Mouse (Mus musculus) frontal cortex, postnatal 10 days (tissue): ENCODE measurements around the gene Sh3bp4.

Experiments used
- DNase-seq, 2 experiments: peaks; one replicate each; pipeline ENCODE4 v3.0.0; 2022; ENCODE audit warnings: low spot score in 2 of 2, mixed read lengths in 1 of 2

The Sh3bp4 gene

DNA sequence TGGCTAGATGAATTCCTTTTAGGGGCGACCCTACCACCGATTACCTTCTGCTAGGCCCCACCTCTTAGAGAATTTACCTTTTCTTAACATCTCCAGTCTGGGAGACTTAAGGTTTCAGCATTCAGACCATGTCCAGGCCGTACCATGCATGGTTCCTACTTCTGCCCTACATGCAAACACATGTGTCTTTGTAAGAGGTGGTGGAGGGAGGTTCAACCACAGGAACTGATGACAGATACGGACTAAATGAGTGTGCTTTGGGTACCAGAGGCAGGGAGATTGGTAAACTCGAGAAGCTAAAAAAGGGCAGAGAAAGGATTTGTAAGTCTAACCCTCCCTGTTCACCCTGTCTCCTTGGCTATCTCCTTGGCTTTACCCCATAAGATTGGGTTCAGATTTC, 23.5 kb downstream of the Sh3bp4 start:
- no peak for DNase-seq

DNA sequence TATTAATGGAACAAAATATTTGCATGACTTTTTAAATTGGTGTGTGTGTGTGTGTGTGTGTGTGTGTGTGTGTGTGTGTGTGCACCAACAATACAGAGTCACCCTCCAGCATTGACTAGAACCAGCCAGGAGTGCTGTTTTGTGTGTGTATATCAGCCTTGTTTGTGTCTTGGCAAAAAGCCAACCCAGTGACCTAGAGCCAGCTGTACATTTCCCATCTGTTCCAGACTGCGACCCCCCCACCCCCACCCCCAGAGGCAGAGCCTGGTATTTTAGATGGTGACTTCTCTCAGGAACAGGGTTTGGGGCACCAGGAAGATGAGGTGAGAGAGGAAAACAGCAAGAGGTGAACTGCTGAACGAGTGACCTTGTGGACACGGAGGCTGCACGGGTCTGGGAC, 24.2 kb downstream of the Sh3bp4 start:
- DNase-seq: no peak

DNA sequence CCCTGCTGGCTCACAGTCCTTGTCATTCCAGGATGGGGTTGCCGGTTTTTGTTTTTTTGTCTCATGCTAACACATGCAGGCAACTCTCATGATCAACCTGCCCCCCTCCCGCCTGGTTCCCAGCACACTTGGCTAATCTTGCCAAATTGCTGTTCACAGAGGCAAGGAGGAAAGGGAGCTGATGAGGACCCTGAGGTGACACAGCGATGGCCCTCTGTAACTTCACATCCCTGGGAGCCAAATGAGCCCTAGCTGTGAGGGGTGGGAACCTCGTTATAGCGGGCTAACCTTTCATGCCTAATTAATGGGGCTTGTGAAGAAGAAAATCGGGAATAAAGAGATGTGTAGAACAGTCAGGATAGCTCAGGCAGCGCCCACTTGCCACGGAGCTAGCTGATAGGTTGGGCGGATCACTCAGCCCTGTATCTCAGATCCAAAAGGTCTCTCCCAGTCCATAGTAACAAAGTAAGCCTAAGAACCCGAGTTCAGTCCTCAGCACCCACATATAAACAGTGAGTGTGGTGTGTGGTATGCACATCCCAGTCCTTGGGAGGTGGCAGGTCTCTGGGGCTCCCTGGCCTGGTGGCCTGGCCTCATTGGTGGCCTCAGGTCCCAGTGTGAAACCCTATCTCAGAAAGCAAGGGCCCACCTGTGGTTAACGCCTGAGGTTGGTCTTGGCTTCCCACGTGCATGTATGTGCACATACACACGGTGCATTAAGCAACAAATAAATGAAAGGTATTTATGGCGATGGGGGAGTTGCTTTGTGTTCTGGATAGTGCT, 25.6 kb downstream of the Sh3bp4 start:
- DNase-seq: no peak

DNA sequence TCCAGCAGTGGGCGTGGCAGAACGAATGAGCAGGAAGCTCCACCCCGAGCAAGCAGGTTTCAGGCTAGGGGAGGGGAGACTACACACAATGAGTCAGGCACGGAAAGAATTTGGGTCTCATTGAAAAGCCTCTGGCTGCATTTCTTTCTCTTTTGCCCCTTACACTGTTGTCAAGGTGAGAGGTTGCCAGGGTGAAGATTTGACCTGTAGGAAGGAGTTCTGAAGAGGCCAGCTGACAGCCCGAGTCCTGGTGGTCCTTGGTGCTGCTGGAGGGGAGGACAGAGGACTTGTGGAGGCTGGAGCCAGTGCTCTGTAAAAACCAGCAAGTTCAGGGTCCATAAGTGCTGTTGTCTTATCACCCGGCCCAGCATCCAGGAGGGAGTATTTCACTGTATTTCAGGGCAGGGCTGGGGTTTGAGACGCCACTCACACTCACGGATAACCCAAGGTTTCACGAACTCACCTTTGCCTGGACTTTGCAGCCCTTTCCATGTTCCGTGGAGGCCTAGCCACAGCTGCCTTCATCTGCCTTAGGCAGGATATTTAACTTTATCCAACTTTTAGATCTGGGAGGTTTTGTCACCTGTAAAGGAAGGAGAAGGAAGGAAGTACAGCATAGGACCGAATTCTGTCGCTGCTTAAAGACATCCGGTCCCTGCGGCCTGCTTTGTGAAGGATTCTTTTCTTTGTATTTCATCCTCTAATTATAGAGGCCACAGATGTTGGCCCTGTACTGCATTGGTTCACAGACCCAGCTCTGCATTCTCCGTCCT, 32.2 kb downstream of the Sh3bp4 start:
- no peak for DNase-seq

DNA sequence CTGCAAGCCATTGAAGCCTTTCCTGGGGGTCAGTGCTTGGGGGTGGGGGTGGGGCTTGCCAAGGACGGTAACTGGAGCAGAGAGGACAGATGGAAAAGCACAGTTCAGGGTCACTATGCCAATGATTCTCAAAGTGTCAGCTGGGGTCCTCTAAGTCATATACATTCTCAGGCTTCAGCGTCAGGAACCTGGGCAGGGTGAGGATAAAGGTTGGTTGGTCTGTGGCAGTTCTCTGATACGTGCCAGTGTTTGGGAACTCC, 32.7 kb downstream of the Sh3bp4 start:
- no peak for DNase-seq

DNA sequence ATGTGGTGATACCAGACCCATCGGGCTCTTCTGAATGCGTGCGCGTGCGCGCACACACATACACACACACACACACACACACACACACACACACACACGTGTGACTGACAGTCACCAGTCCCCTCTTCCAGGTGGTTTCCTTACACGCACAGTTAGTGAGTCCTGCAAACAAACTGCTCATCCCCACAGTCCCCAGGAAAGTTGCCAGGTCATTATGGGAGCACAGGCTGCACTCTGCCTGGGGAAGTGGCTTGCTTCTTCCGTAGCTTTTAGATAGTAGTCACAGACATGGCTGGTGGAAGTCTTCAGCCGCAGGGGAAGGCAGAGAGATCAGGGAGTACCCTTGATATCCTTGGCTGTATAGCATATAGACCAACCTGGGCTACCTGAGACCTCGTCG, 33.3 kb downstream of the Sh3bp4 start:
- DNase-seq: no peak

DNA sequence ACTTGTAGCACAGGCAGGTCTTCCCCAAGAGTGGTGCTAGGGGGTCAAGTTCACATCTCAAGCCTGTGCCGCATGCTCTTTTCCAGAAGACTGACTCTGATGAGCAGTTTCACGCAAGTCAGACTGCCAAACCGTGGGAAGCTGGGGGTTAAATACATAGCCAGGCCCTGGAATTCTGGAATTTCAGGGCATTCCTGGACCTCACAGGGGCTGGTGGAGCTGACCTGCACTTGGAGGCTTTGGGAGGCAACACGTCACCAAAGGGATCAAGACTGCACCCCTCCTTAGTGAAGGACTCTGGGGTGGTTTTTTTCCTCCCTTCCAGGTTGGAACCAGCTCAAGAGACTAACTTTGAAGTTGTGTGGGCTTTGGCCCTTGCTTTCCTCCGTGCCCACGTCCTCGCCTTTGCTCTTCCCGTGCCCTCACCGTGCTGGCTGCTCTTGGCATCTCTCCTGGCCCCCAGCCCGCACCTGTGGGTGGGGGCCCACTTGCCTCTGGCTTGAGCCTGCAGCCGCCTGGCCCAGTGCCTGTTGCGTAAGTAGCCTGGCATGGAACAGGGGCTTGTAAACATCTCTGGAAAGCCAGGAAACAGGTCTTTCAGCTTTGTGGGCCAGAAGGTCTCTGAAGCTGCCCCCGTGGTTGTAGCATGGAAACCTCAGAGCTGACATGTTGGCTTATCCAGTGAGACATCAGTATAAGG, 34.0 kb downstream of the Sh3bp4 start:
- DNase-seq: no peak

DNA sequence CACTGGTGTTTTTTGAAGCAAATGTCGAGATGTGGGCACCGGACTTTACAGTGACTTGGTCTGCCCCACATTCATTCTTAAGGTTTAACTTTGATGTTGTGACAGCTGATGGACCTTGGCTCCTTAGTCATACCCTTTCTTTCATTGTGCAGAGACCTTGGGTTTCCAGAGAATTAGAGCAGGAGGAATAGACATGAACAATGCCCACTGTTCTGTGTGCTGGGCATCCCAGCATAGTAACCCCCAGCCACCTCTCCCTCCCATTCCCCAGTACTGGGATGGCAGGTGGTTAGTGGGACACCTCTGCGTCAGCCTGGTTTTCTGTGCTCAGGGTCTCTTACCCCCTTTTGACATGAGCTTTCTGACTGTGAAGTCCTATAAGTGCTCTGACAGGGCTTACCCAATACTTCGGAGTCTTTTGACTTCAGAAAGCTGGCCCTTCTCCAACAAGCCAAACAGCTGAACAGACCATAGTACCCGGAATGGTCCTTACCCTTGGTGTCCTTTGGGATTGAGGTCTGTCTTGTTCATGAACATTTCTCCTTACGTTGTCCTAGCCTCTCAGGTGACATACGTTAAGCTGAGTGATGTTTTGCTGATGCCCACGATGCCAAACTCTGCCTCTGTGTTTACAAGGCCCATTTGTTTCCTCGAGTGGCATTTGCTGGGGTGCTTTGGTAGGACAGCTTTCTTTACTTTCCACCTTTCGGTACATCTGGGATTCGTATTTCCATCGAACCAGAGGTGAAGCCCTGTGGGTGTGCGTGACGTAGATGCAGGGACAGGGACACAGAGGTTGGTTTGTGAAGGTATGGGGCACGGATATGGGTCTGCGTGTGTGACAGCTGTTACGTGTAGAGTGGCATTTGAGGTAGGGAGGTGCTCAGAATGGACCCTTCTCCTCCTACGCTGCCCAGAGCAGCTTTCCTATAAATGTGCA, 35.9 kb downstream of the Sh3bp4 start:
- no peak for DNase-seq

DNA sequence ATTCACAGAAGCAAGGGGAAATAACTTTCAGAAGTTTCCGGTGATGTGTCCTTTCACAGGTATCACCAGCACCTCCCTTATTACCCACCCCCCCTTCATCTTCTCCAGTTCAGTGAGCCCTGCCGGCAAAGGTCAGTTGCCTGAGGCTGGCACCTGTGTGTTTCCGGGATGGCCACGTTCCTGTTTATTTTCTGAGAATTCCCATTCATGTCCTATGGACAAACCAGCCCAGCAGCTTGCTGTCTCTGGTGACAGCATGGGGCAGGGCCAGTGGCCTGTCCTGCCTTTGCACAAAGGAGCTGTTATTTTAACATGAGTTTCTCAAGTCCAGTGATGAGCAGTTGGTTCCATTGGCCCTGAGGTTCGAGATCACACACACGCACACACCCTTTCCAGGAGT, 37.3 kb downstream of the Sh3bp4 start:
- no peak for DNase-seq

DNA sequence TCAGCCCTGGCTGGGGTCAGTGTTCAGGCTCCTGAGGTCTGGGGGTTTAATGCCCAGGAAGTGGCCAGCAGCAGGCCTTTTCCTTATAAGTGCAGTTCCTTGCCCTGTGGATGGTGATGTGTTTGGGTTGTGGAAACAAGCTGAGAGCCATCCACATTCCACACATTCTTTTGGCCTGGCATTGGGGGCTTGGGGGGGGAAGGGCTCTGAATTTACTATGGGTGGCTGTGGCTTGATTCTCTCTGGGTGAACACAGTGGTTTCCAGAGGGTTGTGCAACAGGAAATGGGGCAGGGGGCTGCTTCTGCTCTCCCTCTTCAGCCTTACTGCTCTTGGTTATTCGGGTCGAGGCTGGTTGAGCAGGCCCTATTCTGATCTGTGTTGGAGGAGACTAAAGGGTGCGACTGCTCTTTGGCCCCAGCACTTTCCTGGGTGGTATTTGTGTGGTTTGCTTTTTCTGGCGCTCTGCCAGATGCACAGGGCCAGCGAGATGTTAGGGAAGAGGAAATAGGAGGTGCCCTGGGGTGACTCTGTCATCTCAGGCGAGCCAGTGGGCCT, 38.2 kb downstream of the Sh3bp4 start:
- DNase-seq: no peak

DNA sequence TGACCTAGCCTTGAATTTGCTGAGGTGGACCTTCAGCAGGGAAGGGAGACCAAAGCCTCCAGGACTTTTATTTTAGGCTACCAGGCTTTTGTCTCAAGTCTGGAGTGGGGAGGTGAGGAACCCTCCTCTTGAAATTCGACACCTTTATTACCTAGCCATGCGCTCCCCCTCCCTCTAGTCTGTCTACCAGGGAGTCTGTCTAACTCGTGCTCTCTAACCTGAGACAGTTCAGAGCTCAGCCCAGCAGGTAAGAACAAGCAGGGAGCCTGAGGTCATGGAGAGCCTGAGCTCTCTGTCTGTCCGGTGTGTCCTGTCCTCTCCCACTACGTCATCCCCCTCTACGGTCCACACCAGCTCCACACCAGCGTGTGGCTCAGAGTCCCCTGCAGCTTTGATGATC, 39.6 kb downstream of the Sh3bp4 start:
- DNase-seq: no peak

DNA sequence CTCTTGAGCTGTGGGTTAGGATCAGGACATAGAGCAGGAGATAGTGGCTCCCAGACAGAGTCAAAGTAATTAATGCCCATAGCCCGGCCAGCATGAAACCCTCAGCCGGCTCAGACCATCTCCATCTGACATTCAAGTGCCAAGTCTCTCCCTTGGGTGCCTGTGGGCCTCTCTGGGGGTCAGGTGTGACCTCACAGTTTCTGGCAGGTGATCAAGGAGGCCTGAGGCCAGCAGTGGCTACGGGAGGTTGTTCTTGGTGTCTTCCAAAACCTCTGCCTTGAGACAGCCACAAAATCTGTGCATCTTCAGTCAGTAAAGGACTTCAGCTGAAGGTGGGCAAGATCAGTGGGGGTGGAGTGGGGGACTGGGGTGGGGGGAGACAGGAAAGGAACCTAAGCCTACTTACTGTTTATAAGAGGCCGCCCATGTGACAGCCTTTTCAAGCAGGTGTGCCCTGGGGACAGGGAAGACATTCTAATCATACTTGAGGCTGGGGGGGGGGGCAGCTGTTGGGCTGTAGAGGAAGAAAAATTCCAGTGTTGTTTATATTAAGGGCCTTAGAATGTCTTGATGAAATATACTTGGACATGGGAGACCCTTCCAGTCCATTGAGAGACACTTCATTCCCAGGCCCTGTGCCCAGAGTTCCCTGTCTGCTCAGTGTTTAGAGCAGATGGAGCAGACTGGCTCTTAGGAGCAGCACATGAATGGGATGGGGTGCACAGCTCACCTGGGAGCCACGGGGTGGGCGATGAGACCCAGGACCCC, 40.7 kb downstream of the Sh3bp4 start:
- DNase-seq: no peak

DNA sequence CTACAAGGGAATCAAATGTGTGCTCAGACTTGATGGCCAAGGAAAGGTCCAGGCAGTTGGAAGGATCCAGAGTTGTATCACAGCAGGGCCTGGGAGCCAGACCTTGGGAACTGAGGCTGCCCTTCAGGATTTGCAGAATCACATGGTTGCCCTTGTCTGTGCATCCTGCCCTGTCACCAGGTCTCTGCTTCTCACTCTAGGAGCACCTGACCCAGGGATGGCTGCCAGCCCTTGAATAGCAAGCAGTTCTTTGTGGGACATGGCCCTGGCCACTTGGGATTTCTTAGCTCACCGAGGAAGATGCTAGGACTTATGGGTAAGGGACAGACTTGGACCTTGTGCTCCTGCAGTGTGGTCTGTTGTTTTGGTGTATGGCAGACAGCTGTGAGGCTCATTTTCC, 42.3 kb downstream of the Sh3bp4 start:
- no peak for DNase-seq

DNA sequence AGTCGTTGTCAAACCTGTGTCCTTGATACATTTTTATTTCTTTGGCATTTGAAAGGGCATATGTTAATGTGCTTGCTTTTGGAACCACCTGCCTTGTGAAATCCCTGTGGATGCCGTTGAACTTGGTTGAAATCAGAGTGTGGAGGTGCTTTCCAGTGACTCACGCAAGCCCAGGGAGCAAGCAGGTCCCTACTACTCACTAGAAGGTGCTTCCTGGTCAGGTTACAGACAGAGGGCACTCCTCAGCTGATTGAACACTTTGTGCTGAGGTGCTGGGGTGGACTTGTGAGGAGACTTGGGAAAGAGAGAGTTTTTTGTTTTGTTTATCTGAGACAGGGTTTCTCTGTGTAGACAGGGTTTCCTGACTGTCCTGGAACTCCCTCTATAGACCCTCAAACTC, 43.5 kb downstream of the Sh3bp4 start:
- DNase-seq: no peak

DNA sequence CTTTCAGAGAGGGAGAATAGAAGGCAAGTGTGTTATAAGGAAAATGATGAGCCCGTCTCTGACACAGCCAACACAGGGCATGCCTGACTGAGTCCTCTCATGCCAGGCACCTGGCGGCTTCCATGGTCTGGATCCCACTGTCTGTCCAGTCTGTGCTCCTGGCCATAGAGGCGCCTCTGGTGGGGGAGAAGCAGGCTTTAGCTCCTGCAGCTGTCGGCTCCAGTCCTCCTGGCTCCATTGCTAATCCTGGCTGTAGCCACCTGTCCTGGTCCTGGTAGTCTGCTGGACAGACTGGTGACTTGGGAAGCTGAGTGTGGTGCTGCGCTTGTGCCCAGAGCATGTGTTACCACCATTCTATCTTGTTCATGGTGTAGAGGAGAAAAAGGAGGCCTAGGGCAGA, 46.8 kb downstream of the Sh3bp4 start:
- no peak for DNase-seq

DNA sequence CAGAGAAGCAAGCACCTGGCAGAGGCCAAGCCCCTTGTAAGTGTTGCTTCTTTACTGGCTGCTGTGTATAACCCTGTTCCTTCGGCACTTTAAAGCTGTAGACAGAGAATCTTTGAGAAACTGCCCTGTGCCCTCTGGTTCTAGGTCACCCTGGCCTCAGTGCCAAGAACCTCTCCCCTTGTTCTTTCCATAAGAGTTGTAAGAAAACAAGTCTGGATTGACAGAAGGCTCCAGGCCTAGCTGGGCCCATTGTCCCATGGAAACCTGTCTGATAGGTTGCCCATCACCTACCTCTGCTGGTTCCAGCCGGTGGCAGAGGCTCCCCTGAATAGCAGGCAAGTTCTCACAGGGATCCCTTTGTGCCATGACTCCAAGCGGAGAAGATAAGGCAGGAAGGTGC, 47.9 kb downstream of the Sh3bp4 start:
- no peak for DNase-seq

DNA sequence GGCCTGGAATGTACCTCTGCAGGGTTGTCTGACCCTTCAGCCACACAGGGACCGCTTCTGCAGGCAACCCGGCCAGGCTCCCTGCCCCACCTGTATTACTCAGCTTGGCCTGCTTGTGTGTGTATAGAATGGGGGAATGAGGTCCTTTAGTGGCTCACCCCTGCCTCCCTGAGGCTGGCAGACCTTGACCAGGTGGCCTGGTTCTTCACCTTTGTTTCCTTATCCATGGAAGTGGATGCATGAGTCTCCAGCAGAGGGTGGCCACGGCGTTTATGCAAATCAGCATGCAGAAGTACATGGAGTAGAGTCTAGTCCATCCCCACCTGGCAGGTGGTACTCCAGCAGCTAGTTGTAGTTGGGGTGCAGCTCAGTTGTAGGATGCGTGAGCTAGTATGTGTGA, 48.6 kb downstream of the Sh3bp4 start:
- no peak for DNase-seq

DNA sequence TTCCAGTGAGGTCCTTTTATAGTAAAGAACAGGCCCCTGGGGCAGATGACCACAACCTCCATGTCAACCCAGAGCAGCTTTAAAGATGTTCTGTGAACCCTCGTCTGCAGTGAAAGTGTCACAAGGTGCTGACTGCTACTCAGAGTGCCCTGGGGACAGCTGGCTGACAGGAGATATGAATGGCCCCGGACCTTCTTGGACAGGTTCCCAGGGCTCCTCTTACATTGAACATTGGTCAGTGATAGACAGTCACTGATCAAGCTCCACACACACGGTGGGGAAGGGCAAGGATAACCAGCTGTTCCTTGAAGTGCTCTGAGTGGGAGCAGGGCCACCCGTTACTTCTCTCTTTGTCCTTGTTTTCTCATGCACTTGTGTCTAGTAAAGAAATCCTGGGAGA, 50.1 kb downstream of the Sh3bp4 start:
- no peak for DNase-seq

DNA sequence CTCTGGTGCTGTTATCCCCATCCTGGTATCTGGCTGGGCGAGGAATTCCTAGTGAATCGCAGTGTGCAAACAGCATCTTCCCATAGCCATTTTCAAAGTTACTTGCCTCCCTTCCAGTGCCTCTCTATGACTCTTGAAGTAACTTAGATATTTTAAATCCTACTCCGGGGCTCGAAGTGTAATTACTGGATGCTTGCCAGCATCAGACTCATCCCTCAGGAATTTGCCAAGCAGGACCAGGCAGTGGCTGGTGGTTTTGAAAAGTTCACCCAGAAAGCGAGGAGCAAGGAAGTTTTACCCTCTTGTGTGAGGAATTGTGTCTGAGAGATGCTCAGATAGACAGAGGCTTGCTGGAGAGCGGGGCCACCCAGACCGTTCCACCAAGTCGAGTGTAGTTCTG, 51.3 kb downstream of the Sh3bp4 start:
- no peak for DNase-seq

DNA sequence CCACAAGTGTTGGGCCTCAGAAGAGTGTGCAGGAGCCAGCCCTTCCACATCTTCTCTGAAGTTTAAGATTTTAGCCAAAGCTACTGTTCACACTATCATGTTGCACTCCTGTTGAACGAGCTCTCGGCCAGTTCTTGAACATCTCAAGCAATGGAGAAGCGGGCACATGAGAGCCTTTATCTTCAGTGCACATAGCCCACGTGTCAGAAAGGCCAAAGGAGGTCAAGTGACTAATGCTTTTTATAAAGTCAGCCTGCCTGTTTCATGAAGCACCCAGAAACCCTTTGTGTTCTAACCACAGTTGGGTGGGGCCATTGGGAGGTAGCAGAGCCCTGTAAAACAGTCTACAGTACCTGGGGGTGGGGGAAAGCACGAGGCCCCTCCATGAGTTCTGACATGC, 52.2 kb downstream of the Sh3bp4 start:
- no peak for DNase-seq

DNA sequence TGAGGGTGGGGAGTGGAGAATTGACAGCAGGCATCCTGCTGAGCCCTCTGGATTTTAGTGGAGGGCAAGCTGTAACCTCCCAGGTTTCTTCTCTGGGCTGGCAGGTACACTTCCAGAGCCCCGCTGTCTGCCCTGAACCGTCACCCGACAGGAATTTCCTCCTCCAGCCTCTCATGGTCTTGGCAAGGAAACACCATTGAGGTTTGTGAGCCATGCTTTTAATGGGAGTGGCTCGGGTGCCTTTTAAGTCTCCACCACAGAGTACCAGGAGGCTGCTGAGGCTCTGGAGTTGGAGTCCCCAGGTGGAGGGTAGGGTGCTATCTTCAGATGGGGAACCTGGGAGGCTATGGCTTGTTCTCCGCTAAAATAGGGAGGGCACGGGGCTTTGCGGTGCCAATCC, 53.9 kb downstream of the Sh3bp4 start:
- DNase-seq: no peak
